Mouse (Mus musculus): ENCODE data around the gene Acbd3.

GRCm38 (mm10) chr1:180778403-180778754 is 52.5 kb downstream of the Acbd3 start:
- TF ChIP-seq POLR2A (IDR thresholded peaks at IDR 0.05; ENCODE audit: insufficient read depth, low read length) (no peak), CTCF (IDR thresholded peaks at IDR 0.05; ENCODE audit: low read depth, low read length) (no peak)

All from ES-Bruce4 (cell line).